Mouse (Mus musculus) layer of hippocampus, adult 18-20 months (tissue): ENCODE measurements around the gene Lrrc8c. TPM values are rescaled to one million over a fixed set of nuclear protein-coding genes. Genes with fewer than 3 reads are reported as not detected.

Source experiments
- DNase-seq, 2 experiments: peaks; one replicate each; pipeline ENCODE4 v3.0.0; 2022; ENCODE audit warnings: low spot score in 2 of 2
- long read RNA-seq: library from polyadenylated mRNA; stranded (forward); transcript quantifications from one replicate; pipeline ENCODE4 v2.0.0, GENCODE M21; 2021
- total RNA-seq, 2 experiments: library from RNA; stranded (reverse); gene quantifications; 2 replicates each; pipeline ENCODE4 v1.2.3; 2021

Gene Lrrc8c
- 10 to 100 TPM; 29.8 to 35.1 TPM for total RNA-seq
- long read RNA-seq, full-length matches to known transcripts: 18 of 25 reads
- long read RNA-seq, partial matches to known transcripts: 0 of 25 reads
- long read RNA-seq, other reads (novel, unspliced or antisense): 7 of 25 reads

DNA sequence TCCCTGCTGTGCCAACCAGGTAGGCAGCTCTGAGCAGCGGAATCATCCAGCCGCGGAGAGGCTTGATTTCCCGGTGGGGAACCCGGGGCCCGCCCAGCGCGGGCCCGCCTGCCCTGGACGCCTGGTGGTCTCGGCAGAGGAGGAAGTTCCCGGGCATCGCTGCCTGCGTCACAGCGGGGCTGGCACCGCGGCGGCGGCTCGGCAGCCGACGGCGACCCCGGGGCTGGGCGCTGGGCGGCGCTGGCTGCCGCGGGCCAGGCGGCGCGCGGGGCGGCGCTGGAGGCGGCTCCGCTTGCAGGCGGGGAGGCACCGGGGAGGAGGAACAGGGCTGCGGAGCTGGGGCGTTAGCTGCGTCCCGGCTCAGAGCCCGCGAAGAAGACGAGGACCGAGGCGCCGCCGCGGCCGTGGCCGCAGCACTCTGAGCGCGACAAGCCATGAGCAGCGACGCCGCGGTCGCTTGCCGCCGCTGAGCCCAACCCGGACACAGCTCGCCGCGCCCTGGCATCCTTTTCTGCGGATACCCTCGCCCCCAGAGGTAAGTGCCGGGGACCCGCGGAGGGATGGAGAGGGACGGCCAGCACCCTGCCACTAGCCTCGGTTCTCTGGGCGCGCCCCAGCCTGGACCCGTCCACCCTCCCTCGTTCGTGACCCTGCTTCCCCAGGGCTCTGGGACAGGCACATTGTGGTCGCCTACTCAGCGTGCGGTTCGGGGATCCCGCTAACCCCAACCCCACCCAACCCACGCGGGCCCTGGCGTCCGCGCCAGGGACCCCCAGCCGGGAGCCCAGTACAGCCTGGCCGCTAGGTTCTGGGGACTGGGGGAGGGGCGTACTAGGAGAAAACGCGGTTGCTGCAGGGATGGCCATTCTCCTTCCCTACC lies at the start of gene Lrrc8c:
TSS of gene Lrrc8c (plus strand) at position 293 of the 880 bp plus-strand sequence.
- DNase-seq: peak; percentile 88 to 89

DNA sequence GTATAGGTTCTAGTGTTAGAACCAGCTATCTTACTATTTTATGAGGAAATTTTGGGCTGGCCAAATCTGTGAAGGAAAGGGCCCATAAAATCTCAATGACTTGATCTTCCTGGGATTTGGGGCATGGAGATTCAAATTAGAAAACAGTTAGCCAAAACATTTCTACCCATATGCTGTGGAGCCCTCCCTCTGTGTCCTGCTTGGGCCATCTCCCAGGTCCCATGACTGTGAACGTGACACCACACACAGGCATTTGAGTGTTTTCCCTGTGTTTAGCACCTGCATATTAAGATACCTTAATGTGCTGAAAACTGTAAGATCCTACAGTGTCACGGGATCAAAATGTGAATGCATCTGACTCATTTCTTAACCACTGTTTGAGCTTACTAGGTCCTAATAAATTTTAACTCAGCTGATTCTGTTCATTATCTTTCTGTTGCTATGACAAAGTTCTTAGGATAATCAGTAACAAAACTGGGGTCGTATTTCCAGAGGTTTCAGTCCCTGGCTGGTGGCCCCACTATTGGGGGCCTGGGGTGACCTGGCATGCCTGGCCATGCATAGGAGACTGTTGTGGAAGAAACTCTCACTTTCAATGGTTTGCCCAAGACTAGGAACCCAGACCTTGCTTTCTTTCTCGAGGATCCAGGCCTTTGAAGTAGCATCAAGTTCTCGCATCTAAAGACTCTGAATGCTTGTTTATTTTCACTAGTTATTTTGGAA lies 46.0 kb upstream of the Lrrc8c start:
- DNase-seq: no peak

- DNase-seq: no peak
Observed at GRCm38 (mm10) chr5:105477527-105477926, 41.7 kb upstream of the Lrrc8c start.

- no peak for DNase-seq
Observed at GRCm38 (mm10) chr5:105479673-105480072, 39.5 kb upstream of the Lrrc8c start.

DNA sequence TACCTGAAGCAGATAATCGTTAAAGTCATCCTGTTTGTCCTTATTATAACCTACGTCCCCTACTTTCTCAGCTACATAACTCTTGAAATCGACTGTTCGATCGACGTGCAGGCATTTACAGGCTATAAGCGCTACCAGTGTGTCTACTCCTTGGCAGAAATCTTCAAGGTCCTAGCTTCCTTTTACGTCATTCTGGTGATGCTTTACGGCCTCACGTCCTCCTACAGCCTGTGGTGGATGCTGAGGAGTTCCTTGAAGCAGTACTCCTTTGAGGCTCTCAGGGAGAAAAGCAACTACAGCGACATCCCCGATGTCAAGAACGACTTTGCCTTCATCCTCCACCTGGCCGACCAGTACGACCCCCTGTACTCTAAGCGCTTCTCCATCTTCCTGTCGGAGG lies 38.6 kb upstream of the Lrrc8c start:
- DNase-seq: no peak

- DNase-seq: no peak
Observed at GRCm38 (mm10) chr5:105483632-105484031, 35.6 kb upstream of the Lrrc8c start.

DNA sequence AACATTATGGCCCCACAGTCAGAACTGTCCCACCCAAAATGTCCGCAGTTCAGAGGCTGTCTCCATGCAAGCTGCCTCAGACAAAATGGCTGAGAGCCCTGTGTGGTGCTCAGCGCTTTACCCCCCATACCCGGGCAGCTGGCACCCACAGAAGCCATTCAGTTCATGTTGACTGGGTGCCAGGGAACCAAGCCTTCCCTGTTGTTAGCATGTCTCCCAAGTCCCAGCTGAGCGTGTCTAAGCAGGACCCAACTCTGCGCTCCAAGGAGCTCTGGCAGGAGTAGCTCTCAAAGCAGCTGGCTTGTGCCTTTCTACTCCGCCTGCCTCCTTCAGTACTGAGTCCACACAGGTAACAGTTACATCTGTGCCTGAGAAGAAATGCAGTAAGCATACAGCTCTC lies 34.9 kb upstream of the Lrrc8c start:
- DNase-seq: peak in 1 of 2 experiments; percentile 55

GRCm38 (mm10) chr5:105484891-105485290 lies 34.3 kb upstream of the Lrrc8c start:
- DNase-seq: no peak

DNA sequence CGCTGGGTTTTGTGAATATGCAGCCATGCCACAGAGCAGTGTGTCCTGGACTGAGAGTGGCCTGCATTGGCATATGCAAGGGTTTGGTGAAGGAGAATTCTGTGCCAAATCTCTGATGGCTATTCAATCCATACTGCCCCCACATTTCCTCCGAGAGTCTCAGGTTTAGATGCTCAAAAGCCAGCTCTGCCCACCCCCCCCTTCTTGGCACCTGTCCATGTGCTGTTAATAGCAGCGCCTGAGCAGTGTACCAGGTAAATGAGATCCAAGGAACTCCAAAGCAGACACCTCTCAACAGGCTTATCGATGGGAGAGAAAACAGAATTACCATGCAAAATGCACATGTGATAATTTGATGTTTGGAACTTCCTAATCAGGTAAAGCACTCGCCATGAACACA lies 29.0 kb upstream of the Lrrc8c start:
- no peak for DNase-seq

DNA sequence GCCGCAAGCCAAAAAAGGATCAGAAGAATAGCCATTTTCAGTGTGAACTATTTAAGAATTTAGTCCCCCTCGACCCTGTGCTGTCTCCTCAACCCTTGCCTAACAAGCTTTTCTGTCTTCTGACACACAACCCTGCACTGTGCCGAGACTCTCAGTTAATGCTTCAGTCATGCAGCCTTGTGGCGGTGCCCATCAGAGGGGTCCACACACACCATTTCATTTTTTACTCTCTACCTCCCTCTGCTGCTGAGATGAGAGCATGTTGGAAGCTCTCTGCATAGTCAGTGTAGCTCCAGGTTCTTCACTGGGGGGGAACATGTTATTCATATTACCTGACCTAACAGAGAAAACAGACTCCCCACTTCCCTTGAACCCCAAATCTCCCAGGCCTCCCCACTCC lies 27.8 kb upstream of the Lrrc8c start:
- DNase-seq: peak in 1 of 2 experiments; percentile 57

- DNase-seq: peak in 1 of 2 experiments; percentile 52
Observed at GRCm38 (mm10) chr5:105492367-105493246, 26.6 kb upstream of the Lrrc8c start.

- no peak for DNase-seq
Observed at GRCm38 (mm10) chr5:105493377-105493776, 25.8 kb upstream of the Lrrc8c start.

GRCm38 (mm10) chr5:105494246-105494917 lies 24.8 kb upstream of the Lrrc8c start:
- DNase-seq: peak in 1 of 2 experiments; percentile 42

- DNase-seq: peak in 1 of 2 experiments; percentile 67
Observed at GRCm38 (mm10) chr5:105494918-105495901, 24.0 kb upstream of the Lrrc8c start.

- no peak for DNase-seq
Observed at GRCm38 (mm10) chr5:105496133-105496532, 23.1 kb upstream of the Lrrc8c start.

GRCm38 (mm10) chr5:105496586-105496985 lies 22.6 kb upstream of the Lrrc8c start:
- DNase-seq: no peak

GRCm38 (mm10) chr5:105498429-105499000 lies 20.7 kb upstream of the Lrrc8c start:
- no peak for DNase-seq

GRCm38 (mm10) chr5:105499396-105499795 lies 19.8 kb upstream of the Lrrc8c start:
- DNase-seq: no peak
